Mouse (Mus musculus): Measurements from ENCODE around the gene Gm42906.

The Gm42906 gene

DNA sequence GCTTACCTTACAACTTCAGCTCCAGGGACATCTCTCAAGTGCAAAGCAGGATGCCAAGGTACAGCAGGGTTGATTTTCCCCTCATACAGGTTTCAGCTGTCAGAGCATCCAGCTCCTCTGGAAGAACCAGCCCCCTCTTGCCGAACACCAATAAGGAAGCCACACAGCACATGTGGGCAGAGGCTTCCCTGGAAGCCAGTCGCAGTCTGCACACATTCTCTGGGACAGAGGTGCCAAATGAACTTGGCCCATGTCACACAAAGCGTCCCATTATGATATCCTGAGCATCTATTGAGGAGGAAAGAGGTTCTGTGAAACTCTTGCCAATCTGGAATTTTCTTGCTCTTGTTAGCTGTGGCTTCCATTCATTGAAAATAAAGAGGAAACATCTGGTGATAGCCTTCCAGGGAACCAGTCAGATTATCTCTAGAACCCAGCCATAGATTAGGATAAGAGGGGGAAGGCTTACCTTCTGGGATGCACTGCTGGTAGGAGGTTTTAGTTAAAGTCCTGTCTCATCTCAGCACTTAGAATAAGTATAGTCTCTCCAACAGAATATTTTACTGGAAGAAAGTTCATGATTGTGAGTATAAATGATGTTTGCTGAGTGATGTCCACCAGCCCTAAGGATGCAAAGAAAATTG is at the start of gene Gm42906:
Gm42906 (minus strand) TSS at position 51 of the 644 bp plus-strand sequence.
- no peak for DNase-seq

DNA sequence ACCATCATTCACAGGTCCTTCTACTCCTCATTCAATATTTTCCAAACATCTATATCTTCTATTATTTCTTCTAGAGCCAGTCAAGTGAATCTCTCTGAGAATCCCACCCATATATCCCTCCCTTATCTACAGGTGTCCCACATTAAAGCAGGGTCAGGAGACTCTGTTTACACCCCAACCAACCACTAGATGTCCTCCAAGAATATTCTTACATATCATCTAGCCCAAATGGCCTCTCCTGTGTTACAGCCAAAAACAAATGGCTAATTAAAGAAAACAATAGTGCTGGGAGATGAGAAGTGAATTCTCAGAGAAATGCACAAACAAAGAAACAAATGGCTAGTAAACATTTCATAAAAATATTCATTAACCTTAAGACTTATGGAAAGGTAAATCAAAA is 17.7 kb upstream of the Gm42906 start:
- DNase-seq, result no peak

DNA sequence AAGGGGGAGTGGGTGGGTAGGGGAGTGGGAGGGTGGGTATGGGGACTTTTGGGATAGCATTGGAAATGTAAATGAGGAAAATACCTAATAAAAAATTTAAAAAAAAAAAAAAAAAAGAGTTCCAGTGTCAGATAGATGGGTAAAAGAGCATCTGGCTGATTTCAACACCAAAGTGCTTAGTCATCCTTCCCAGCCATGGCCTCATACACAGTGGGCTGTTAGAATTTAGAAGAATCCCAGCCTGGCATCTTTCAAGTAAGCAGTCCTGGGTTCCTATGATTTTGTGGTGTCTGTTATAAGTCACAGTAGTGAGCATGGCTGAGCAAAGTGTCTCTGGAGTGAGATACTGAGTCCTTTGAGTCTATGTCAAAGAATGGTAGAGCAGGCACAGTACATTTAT is 7.1 kb upstream of the Gm42906 start:
- no peak for DNase-seq

DNA sequence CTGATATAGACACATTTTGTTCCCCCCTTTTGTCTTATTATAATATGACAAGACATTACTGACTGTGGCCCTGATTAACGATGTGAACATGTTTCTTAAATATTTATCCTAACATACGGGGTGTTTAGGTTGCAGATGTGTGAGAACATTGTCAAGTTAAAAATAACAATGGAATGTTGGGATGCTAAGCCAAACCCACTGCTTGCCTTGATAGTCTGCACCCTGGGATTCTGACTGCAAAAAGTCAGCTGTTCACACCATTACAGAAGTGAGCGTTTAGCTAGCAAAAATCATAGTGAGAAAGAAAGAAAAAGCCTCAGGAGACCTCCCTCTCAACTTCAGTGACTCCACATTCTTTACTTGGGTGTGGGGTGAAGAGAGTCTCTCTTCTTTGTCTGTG is 1.5 kb downstream of the Gm42906 start:
- DNase-seq, result no peak

DNA sequence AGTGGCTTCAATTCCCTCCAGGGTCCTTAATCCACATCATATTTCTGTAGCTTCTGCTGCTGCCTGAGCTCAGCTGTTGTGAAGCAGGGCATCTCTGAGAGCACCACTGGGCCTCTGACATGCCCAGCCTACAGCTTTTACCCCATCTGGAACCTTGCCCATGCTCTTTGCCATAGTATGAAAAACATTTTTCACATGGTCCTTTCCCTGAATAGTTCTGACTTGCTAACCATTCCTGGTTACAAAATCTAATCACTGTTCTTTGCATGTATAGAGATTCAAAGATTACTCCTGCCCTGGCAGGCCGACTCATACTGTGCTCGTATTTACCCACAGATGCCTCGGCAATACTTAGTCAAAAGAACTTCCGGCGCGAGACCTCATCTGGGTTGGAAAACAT is 5.3 kb downstream of the Gm42906 start:
- no peak for DNase-seq

DNA sequence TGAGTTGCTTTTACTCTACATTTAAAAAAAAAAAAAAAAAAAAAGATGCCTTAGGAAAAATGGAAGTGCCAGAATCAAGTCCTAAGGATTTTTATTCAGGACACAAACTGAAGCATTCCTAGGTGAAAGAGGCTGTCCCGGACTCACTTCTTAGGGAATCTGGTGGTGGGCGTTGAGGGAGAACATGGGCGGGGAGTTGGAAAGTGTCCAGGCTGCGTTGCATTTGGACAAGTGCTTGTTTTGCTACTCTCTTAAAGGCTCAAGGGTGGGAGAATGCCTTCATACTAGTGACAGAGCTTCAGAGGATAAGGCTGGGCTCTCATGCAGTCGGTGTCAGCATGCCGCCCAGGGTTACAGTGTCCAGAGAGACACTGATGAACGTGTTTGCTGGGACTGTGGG is 6.1 kb downstream of the Gm42906 start:
- no peak for DNase-seq

DNA sequence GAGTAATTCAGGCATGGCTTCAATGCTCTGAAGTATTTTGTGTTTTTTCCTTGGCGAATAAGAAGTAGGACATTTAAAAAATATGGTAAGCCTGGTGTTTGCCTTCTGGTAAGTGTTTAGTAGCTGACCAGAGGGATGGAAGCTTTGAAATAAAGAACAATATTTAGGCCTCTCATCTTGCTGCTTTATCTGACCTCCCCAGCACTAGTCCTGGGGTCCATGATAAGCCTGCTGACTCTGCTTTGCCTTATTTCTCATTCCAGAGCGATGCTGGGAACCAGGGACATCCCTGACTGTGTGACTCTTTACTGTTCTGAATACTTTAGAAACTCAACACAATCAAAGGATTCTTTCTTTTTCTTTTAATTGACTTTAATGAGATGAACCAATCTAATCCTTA is 9.4 kb downstream of the Gm42906 start:
- DNase-seq, result no peak

DNA sequence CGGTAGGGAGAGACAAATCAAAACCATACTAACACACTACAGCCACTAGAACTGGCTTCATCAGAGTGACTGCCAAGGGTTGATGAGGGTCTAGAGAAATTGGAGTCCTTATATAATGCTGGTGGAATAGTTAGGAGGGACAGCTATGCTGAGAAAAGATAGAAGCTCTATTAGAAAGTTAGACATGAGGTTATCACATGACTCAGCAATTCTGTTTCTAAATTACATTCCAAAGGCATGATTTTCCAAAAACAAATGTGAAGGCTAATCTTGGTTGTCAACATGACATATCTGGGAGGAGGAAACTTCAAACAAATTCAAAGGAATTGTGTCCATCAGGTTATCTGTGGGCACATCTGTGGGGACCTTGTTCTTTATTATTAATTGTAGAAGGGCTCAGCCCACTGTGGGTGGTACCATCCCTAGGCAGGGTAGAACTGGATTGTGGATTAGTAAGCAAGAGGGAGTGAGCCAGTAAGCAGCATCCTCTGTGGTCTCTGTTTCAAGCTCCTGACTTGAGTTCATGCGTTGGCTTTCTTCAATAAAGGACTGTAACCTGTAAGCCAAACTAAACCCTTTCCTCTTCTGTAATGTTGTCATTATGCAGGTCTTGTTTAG is 10.4 kb downstream of the Gm42906 start:
- DNase-seq, result no peak

DNA sequence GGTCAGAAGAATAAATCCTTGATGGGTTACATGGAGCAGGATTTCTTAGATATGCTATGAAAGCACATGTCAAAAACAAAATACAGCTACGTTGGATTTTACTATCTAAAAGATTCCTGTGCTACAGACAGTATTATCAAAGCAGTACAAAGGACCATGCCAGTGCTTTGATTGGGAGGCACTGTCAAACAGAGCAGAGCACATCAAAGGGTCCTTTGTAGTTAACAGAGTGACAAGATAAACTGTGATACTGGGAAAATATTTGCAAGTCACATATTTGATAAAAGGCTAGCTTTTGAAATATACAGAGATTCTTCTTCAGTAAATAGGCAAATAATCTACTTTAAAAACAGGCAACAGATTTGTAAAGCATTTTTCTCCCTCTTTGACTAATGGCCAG is 11.0 kb downstream of the Gm42906 start:
- DNase-seq, result no peak

DNA sequence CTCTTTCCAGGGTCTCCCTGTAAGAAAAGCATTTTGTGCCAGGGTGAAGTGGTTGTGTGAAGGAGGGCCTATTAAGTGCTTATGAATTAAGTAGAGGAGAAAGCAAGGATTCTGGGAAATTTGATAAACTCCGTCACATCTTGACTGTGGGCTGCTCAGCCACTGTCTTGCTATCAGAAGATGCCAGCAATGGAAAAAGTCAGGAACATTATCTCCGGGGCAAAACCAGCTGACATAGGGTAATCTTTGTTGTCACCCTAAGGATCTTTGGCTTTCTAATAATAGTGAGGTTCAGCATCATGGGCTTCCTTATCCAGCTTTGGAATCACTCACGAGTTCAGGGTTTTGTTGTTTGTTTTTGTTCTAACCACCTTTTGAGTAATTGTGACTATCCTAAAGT is 14.3 kb downstream of the Gm42906 start:
- DNase-seq, result no peak

DNA sequence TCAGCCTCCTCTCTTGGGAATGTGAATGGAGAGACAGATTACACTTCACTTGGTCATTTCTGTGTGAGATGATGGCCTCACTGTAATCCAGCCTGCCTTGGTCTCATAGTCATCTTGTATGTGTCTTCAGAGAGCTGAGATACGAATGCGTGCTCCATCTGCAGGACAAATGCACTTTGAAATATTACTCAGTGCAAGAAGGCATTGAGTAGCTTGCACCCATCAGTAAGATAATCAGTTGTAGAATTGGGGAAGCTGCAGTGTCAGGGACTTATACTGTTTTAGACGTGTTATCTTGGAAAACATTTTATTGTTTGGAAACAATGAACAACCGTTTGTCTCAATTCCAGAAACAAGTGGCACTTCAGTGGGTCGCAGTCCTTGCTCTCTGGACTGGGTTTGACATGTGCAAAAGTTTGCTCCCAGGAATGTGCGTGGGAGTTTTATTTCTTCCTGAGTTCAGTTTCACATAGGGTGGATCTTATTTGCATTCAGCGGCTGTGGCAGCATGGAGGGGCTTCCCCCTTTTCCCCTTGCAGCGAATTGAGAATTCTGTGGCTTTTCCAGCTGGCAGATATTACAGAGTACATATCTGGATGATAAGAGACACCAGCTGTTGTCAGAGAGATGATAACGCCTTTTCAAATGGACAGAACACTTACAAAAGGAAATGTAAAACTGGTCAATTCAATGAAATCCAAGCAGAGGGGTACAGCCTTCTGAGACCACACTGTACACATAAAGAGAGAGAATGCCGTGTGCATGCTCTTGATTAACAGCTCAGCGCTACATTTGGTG is 15.1 kb downstream of the Gm42906 start:
- no peak for DNase-seq

DNA sequence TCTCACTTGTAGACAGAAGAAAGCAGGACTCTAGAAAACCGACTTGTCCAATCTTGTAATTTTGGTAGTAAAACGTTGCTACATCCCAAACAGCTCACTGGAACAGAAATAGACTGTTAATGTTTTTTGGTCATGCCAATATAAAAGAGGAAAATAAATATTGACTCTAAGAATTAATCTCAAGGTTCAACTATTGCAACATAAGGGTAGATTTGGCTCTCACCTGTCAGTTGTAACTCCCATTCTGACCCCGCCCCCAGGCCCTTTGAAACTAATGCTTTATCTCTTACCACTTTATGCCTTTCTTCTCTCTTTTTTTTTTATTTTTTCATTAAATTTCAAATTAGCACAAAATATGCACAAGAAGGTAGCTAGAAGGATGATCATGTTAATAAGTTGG is 18.0 kb downstream of the Gm42906 start:
- no peak for DNase-seq

DNA sequence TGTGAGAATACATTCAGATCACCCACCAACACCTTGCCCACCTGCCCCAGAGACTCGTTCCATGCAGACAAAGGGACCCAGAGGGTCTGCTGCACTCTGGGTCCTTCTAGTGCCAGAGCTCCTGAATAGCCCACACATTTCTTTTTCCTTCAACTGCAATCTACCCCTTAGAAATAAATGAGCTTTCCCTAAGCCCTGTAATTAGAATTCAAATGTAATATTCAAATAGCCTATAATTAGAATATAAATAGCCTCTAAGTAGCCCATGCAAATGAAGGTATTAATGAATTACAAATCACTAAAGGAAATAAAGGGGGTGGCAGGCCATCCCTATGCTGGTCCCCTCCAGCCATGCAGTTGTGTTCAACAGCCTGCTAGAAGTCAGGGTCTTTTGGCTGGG is 18.7 kb downstream of the Gm42906 start:
- no peak for DNase-seq

DNA sequence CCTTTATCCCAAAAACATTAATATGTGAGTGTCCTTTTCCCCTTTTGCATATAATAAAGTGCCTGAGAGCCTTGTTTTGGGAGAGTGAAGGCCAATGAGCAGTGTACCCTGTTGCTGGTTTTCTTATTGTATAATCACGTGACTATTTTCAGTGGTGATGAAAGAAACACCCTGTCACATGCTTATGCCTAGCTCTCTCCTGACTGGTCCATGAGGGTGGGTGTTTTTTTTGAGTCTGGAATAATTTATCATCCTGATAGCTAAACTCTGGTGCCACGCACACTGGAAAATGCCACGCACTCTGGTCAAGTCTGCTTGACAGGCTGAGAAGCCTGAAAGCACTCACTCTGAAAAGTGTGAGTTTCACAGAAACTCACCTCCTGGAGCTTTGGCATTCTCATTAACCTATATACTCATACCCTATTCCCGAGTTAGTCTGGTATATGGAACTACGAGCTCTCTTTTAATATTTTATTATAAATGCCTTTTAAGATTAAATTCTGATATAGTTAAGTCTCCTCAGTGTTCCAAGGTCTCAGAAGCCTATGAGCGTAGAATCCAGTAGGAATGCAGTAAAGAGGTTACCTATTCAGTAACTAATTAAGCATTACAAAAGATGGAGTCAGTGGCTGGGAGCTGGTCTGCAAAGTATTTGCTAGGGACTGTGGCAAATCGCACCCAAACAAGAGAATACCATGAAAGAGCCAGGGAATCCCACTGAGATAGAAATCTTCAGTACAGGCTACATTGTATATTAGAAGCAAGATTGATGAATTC is 19.7 kb downstream of the Gm42906 start:
- no peak for DNase-seq

DNA sequence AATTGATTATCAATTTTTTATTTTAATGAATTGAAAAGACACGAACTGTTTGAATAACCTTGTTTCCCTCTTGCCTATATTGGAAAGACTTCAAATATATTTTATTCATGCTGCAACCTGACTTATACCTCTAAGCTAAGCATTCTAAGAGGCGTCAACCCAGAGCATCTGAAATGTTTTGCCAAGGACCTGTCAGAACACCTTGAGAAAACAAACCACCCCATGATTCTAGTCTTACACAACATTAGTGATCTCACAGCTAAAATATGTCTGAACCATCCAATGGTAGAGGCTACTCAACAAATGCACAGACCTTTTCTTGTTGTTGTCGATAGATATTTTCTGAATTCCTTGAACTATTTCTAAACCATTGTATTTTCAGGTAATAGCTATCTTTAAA is 20.5 kb downstream of the Gm42906 start:
- no peak for DNase-seq

DNA sequence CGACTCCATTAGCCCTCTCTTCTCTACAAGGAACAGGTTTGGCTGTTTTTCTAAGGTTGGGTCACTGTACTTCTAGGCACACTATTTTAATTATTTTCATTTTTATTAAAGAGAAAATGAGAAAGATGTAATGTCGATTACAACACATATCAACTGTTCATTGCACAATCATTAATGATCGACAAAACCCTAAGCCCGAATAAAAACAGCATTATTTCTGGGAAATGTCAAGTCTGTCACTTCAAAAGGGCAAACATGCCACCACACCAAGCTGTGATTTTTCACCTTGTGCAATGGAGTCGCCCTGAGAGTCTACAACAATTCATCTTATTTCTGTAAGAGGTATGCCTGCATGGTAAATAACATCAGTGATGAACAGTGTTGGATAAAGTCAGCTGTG is 21.7 kb downstream of the Gm42906 start:
- no peak for DNase-seq

DNA sequence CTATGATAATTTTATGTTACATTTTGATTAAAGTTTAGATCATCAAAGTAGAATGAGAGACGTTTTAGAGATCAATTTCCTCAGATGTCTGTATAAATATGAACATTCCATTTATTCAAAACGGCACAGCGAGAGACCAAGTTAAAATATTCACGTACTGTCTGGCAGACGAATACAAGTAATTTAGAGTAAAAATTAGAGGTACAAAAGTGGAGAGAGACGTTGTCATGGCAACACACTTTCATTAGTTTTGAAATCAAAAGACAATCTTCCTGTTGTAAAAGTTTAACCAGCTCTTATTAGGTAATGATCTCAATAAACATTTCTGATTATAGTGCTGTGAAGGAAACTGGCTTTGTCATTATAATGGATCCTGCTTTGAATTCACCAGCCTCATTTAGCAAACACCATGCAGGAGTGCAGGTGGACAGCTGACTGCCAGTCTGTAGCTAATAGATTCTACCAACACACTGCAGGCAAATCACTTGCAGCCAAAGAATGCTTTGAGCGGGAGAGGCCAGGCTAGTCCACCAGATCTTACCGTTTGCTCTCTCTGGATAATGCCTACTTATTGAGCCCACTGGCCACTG is 22.6 kb downstream of the Gm42906 start:
- DNase-seq, result no peak

DNA sequence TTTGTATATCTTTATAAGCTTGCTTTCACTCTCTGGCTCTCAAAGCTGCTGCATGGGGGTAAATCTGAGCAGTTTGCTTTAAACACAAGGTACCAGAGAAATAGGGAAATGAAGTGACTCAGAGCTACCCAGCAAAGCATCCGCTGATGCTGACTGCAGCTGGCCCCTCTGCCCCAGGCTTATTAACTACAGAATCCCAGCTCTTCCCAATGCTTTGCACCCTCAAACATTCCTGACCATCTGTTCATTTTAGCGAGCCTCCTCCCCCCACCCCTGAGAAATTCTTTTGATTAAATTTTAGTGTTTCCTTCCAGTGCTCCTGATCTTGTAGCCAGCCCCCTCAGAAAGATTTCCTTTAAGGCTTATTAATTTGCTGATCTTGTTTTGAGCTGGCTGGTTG is 24.4 kb downstream of the Gm42906 start:
- no peak for DNase-seq

DNA sequence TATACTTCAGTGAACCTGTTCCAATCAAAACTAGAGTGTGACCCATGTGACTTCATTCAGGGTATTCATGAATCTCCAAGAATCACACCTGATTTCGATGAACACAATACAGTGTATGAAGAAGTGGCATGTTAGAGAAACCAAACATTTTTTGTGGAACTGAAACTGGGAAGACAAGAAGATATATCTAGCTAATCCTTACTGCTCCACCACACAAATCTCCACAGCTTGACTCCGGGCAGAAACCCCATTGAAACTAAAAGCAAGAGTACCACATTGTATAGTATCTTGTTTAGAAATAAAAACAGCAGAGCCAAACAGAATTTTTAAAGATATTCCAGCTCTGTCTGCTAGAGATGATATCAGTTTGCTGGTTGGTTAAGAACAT is 27.4 kb downstream of the Gm42906 start:
- no peak for DNase-seq

DNA sequence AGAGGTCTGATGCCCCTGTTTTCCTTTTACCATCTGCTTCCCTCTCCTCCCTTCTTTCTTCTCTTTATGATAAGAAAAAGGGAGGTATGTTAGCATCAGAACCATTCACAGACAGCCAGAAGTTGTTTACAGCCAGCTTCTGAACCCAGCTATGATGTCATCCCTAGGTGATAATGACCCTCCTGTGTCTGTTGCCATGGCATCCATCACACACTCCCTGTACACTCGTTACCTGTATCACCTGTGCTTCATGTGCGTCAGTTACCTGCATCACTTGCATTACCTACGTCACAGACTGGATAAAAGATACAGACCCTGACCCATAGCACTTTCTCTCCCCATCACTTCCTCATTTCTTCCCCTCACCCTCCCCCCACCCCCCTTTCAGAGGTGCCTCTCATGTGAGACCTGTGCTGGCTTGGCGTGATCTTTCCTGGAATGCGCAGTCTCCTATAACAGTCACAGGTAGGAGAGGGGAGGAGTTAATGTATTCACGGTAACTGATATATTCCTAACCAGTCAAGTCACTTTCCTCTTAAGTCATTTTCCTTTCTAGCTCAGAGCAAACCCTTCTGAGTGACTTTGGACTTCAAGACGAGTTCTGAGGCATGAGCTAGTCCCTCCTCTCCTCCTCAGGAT is 27.9 kb downstream of the Gm42906 start:
- DNase-seq, result no peak

DNA sequence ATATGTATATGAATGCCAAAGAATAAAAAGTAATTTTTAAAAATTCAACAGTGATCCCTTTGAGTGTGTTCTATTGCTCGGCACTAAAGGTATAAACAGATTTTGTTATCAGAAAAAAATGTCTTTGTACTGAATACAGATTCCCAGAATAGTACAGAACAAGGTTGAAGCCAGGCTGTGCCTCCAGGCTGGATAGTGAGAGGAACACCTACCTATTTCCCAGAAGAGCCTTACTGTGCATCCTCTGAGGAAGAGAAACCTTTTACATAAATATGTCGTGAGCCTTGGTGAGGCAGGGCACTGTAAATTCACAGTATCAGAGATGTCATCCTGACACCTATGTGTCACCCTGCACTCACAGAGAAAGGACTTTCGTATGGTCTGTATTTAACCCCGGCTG is 31.8 kb downstream of the Gm42906 start:
- no peak for DNase-seq

DNA sequence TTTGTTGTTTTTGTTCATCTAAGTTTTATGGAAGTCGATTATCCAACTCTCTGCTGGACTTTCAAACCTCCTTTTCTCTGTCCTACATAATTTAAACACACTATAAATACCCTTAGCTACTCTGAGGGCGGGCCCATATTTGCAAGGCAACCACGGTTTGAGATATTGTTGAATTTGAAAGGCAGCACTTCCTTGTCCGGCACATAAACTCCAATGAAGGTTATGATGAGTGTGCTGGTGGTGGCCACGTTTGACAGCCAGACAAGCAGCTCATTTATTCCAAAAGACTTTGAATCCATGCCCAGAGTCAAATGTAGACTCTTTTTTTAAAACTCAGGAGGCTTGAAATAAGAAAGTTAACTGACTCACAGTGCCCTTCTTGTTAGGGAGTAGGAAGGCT is 33.3 kb downstream of the Gm42906 start:
- DNase-seq, result no peak

Measured in kidney, postnatal 36 days (tissue).